Mouse (Mus musculus) bone marrow, adult 2 months (tissue): ENCODE measurements around the gene Rcc2. TPM values are rescaled to one million over a fixed set of nuclear protein-coding genes. Genes with fewer than 3 reads are reported as not detected.
A peak's percentile ranks its signal among the peaks of the same experiment; 100 is the strongest.

Experiments used
- H3K27ac ChIP-seq: fragments of 200-500 bp; 2 replicates; pipeline ENCODE4 v1.5.1; 2012; ENCODE audit warnings: low read depth, mild to moderate bottlenecking, control low read depth, inconsistent platforms, low read length; ENCODE audit not compliant: control insufficient read depth, poor library complexity, insufficient read depth
- H3K4me1 ChIP-seq: fragments of 200-500 bp; 2 replicates; pipeline ENCODE4 v1.6.1; 2011; ENCODE audit warnings: low read length; ENCODE audit not compliant: control insufficient read depth, insufficient read depth
- H3K4me3 ChIP-seq: fragments of 200-500 bp; replicated peaks from 2 replicates; pipeline ENCODE3; 2011; ENCODE audit warnings: mild to moderate bottlenecking, low read depth, low read length, control low read depth; ENCODE audit not compliant: control insufficient read depth
- CTCF ChIP-seq: fragments of 200-500 bp; IDR thresholded peaks from 2 replicates; pipeline ENCODE4 v1.5.1; 2011; ENCODE audit warnings: low read length, control low read depth; ENCODE audit not compliant: control insufficient read depth, insufficient read depth
- POLR2A ChIP-seq: fragments of 200-500 bp; IDR thresholded peaks from 2 replicates; pipeline ENCODE4 v1.6.1; 2011; ENCODE audit warnings: low read depth, mild to moderate bottlenecking, control low read depth, low read length, borderline replicate concordance; ENCODE audit not compliant: control insufficient read depth
- WGBS: fragments of 180-500 bp; shearing (Covaris S2); methylation state at CpG from one replicate; pipeline ENCODE4 v1.1.7; 2018; 5-methylcytosine and 5-hydroxymethylcytosine counted together
- polyA plus RNA-seq: library from polyadenylated mRNA; stranded (reverse); fragments of >200 nt; gene quantifications from 2 replicates; pipeline ENCODE4 v1.2.4, GENCODE M21; 2011; ENCODE audit warnings: low replicate concordance; ENCODE audit not compliant: missing spikeins, insufficient read depth, insufficient read length

Rcc2 gene
- polyA plus RNA-seq, 1 experiment: 105 TPM

GRCm38 (mm10) chr4:140713480-140714365, 13.4 kb downstream of the Rcc2 start:
- no peaks in the 10 kb centered on the region for H3K4me1 ChIP-seq
- H3K27ac ChIP-seq: no peak overlapping the region
- WGBS: 60% methylated on average over 29 of the region's 29 CpGs
- TF ChIP-seq POLR2A: no peak
- peak; percentile 99 for TF ChIP-seq CTCF
- no peak overlapping the region for H3K4me3 ChIP-seq

GRCm38 (mm10) chr4:140714586-140714985, 14.2 kb downstream of the Rcc2 start:
- TF ChIP-seq POLR2A: no peak
- no peak for TF ChIP-seq CTCF
- Histone ChIP-seq H3K4me3 (no peak overlapping the region), H3K27ac (no peak overlapping the region), H3K4me1 (no peaks in the 10 kb centered on the region)
- WGBS: 93% methylated on average over 5 of the region's 5 CpGs

- Histone ChIP-seq H3K4me1 (no peaks in the 10 kb centered on the region), H3K27ac (no peak overlapping the region), H3K4me3 (no peak overlapping the region)
- TF ChIP-seq POLR2A: no peak
- no peak for TF ChIP-seq CTCF
- 89% methylated on average over 11 of the region's 11 CpGs for WGBS
Measured at GRCm38 (mm10) chr4:140716994-140717393, 16.7 kb downstream of the Rcc2 start.

GRCm38 (mm10) chr4:140718436-140718835, 18.1 kb downstream of the Rcc2 start:
- TF ChIP-seq CTCF (no peak), POLR2A (no peak)
- 82% methylated on average over 9 of the region's 9 CpGs for WGBS

GRCm38 (mm10) chr4:140720091-140720490, 19.8 kb downstream of the Rcc2 start:
- 79% methylated on average over 5 of the region's 5 CpGs for WGBS
- H3K27ac ChIP-seq: no peak overlapping the region
- TF ChIP-seq POLR2A (no peak), CTCF (no peak)
- H3K4me3 ChIP-seq: no peak overlapping the region
- H3K4me1 ChIP-seq: no peaks in the 10 kb centered on the region

More at GRCm38 (mm10) chr4:140718436-140718835, 18.1 kb downstream of the Rcc2 start:
- Histone ChIP-seq H3K4me1 (no peaks in the 10 kb centered on the region), H3K4me3 (no peak overlapping the region), H3K27ac (no peak overlapping the region)

- H3K4me3 ChIP-seq: no peak overlapping the region
- no peak for TF ChIP-seq CTCF
- no peak for TF ChIP-seq POLR2A
- no peak overlapping the region for H3K27ac ChIP-seq
- no peaks in the 10 kb centered on the region for H3K4me1 ChIP-seq
- 88% methylated on average over 20 of the region's 20 CpGs for WGBS
Measured at GRCm38 (mm10) chr4:140721968-140722490, 21.7 kb downstream of the Rcc2 start.

- no peak for TF ChIP-seq POLR2A
- no peak for TF ChIP-seq CTCF
- 88% methylated on average over 9 of the region's 9 CpGs for WGBS
- Histone ChIP-seq H3K27ac (no peak overlapping the region), H3K4me3 (no peak overlapping the region), H3K4me1 (no peaks in the 10 kb centered on the region)
Measured at GRCm38 (mm10) chr4:140722710-140723109, 22.4 kb downstream of the Rcc2 start.

- Histone ChIP-seq H3K4me1 (no peaks in the 10 kb centered on the region), H3K27ac (no peak overlapping the region), H3K4me3 (no peak overlapping the region)
- TF ChIP-seq CTCF (no peak), POLR2A (no peak)
- 88% methylated on average over 9 of the region's 9 CpGs for WGBS
Measured at GRCm38 (mm10) chr4:140723192-140723591, 22.9 kb downstream of the Rcc2 start.
